Mouse (Mus musculus): Measurements from ENCODE around the gene Cbs. TPM values are rescaled to one million over a fixed set of nuclear protein-coding genes. Genes with fewer than 3 reads are reported as not detected.

Cbs gene
- total and polyA plus RNA-seq, 3 experiments = 1.2 to 1.9 (median 1.4) TPM

- no peak for TF ChIP-seq CHD2 (IDR thresholded peaks at IDR 0.05; ENCODE audit: low read length)
- peak; percentile 37; the same call in 1 of the 2 replicates for TF ChIP-seq ZNF384 (IDR thresholded peaks at IDR 0.05; ENCODE audit: low read depth, low read length)
- Histone ChIP-seq H3K36me3 (replicated peaks in 1 of 2; ENCODE audit: control insufficient read depth in 1 of 2, insufficient read depth in 1 of 2, low read length in 1 of 2) (no peaks in the 10 kb centered on the region), H3K4me3 (replicated peaks in 1 of 3; ENCODE audit: low read depth in 2 of 3, low read length in 2 of 3, poor library complexity in 1 of 3) (no peak overlapping the region), H3K9me3 (replicated peaks; ENCODE audit: low read length) (no peaks in the 10 kb centered on the region), H3K27ac (ENCODE audit: insufficient read depth, low read depth) (no peak overlapping the region), H3K27me3 (replicated peaks) (peaks cover 33% of the 10 kb centered on the region), H3K4me2 (ENCODE audit: insufficient read depth, low read depth, poor library complexity, severe bottlenecking) (no peak overlapping the region), H3K79me2 (replicated peaks; ENCODE audit: control insufficient read depth, extremely low read depth, insufficient read depth, poor library complexity, severe bottlenecking) (no peaks in the 10 kb centered on the region), H3K9ac (ENCODE audit: insufficient read depth, low read depth) (no peak overlapping the region), H3K4me1 (ENCODE audit: control insufficient read depth in 1 of 2, insufficient read depth in 2 of 2) (peaks cover 4 to 12% of the 10 kb centered on the region in 2 experiments)
- in situ Hi-C loops (cut with MboI; ENCODE audit: low pct_ligation_motif_present, low pct_unique_long_range_greater_than_20kb, low sequenced_read_pairs) = loop anchor here (25.0 kb wide), 1 partner anchor 277 kb away; no protein-coding TSS in a partner anchor
- dilution Hi-C loops (cut with MboI; ENCODE audit: extremely low pct_ligation_motif_present, extremely low pct_unique_long_range_greater_than_20kb, low sequenced_read_pairs) = no loop called here
- no peak for DNase-seq (ENCODE audit: extremely low read depth)
Measured at GRCm38 (mm10) chr17:31639651-31640050, 2.6 kb upstream of the Cbs start.

GRCm38 (mm10) chr17:31637866-31638570 is 980 bp upstream of the Cbs start:
- TF ChIP-seq ZNF384 (IDR thresholded peaks at IDR 0.05; ENCODE audit: low read depth, low read length) = no peak
- TF ChIP-seq PAX5 (IDR thresholded peaks at IDR 0.05; ENCODE audit: low read length) = no peak
- no peak for TF ChIP-seq GABPA (IDR thresholded peaks at IDR 0.05; ENCODE audit: insufficient replicate concordance, low read depth, low read length)
- no peak for TF ChIP-seq CHD1 (IDR thresholded peaks at IDR 0.05; ENCODE audit: low read depth, low read length)
- no peak for TF ChIP-seq USF2 (conservative IDR thresholded peaks at IDR 0.05; ENCODE audit: low read depth, low read length)
- no peak for TF ChIP-seq MYC (IDR thresholded peaks at IDR 0.05; ENCODE audit: low read depth, low read length)
- TF ChIP-seq MAX (IDR thresholded peaks at IDR 0.05; ENCODE audit: low read length) = no peak
- no peak for TF ChIP-seq NELFE (IDR thresholded peaks at IDR 0.05; ENCODE audit: low read depth, low read length)
- TF ChIP-seq BHLHE40 (IDR thresholded peaks at IDR 0.05; ENCODE audit: low read depth, low read length) = no peak
- no peak for TF ChIP-seq CHD2 (IDR thresholded peaks at IDR 0.05; ENCODE audit: low read length)
- TF ChIP-seq RAD21 (IDR thresholded peaks at IDR 0.05; ENCODE audit: low read depth, low read length) = no peak
- no peak for TF ChIP-seq RCOR1 (conservative IDR thresholded peaks at IDR 0.05; ENCODE audit: low read depth, low read length)
- TF ChIP-seq JUN (IDR thresholded peaks at IDR 0.05; ENCODE audit: insufficient read depth, low read depth, low read length) = no peak
- TF ChIP-seq ELF1 (IDR thresholded peaks at IDR 0.05; ENCODE audit: low read depth, low read length) = no peak
- no peak for TF ChIP-seq ZC3H11A (IDR thresholded peaks at IDR 0.05; ENCODE audit: low read depth, low read length)
- no peak for TF ChIP-seq HCFC1 (IDR thresholded peaks at IDR 0.05; ENCODE audit: low read depth, low read length)
- TF ChIP-seq POLR2AphosphoS2 (IDR thresholded peaks at IDR 0.05; ENCODE audit: low read depth, low read length) = no peak
- no peak overlapping the region for H3K4me3 ChIP-seq (replicated peaks in 1 of 3; ENCODE audit: low read depth in 2 of 3, low read length in 2 of 3, poor library complexity in 1 of 3)
- H3K4me1 ChIP-seq (ENCODE audit: control insufficient read depth in 1 of 2, insufficient read depth in 2 of 2) = peaks cover 4 to 12% of the 10 kb centered on the region in 2 experiments
- in situ Hi-C loops (cut with MboI; ENCODE audit: low pct_ligation_motif_present, low pct_unique_long_range_greater_than_20kb, low sequenced_read_pairs) = loop anchor here (25.0 kb wide), 1 partner anchor 276 kb away; no protein-coding TSS in a partner anchor
- H3K79me2 ChIP-seq (replicated peaks; ENCODE audit: control insufficient read depth, extremely low read depth, insufficient read depth, poor library complexity, severe bottlenecking) = no peaks in the 10 kb centered on the region
- no peak overlapping the region for H3K4me2 ChIP-seq (ENCODE audit: insufficient read depth, low read depth, poor library complexity, severe bottlenecking)
- H3K9me3 ChIP-seq (replicated peaks; ENCODE audit: low read length) = no peaks in the 10 kb centered on the region
- no peak overlapping the region for H3K27ac ChIP-seq (ENCODE audit: insufficient read depth, low read depth)
- H3K36me3 ChIP-seq (replicated peaks in 1 of 2; ENCODE audit: control insufficient read depth in 1 of 2, insufficient read depth in 1 of 2, low read length in 1 of 2) = no peaks in the 10 kb centered on the region
- DNase-seq (ENCODE audit: extremely low read depth) = no peak
- H3K9ac ChIP-seq (ENCODE audit: insufficient read depth, low read depth) = no peak overlapping the region
- H3K27me3 ChIP-seq (replicated peaks) = peaks cover 33% of the 10 kb centered on the region
- dilution Hi-C loops (cut with MboI; ENCODE audit: extremely low pct_ligation_motif_present, extremely low pct_unique_long_range_greater_than_20kb, low sequenced_read_pairs) = no loop called here

All from CH12.LX (cell line).